Mouse (Mus musculus) stomach, embryonic 14.5 days (tissue): ENCODE measurements around the gene Fank1. TPM values are rescaled to one million over a fixed set of nuclear protein-coding genes. Genes with fewer than 3 reads are reported as not detected.

Experiments
- ATAC-seq: fragments of 200-750 bp; cut with Nextera tagmentation; 2 replicates; pipeline ENCODE4 v1.8.0; 2017; ENCODE audit warnings: low read depth, moderate TSS enrichment; ENCODE audit not compliant: insufficient number of reproducible peaks, insufficient read depth, low FRiP score
- H3K27ac ChIP-seq: fragments of 300-500 bp; sonication (generic); 2 replicates; pipeline ENCODE4 v1.5.1; 2014; ENCODE audit warnings: mild to moderate bottlenecking, low read length, moderate library complexity, mixed read lengths
- H3K27me3 ChIP-seq: fragments of 300-500 bp; sonication (generic); 2 replicates; pipeline ENCODE4 v1.6.1; 2014; ENCODE audit warnings: low read length, control low read depth, mixed read lengths; ENCODE audit not compliant: control insufficient read depth, insufficient read depth
- H3K36me3 ChIP-seq: fragments of 300-500 bp; sonication (generic); 2 replicates; pipeline ENCODE4 v1.6.1; 2014; ENCODE audit warnings: mild to moderate bottlenecking, control low read depth, low read length, moderate library complexity, mixed read lengths; ENCODE audit not compliant: control insufficient read depth, insufficient read depth
- H3K4me1 ChIP-seq: fragments of 300-500 bp; sonication (generic); 2 replicates; pipeline ENCODE4 v1.6.1; 2014; ENCODE audit warnings: low read length, control low read depth, mixed read lengths; ENCODE audit not compliant: control insufficient read depth, insufficient read depth
- H3K4me2 ChIP-seq: fragments of 300-500 bp; sonication (generic); replicated peaks from 2 replicates; pipeline ENCODE4 v1.6.1; 2014; ENCODE audit warnings: low read depth, low read length, control low read depth
- H3K4me3 ChIP-seq: fragments of 300-500 bp; sonication (generic); 2 replicates; pipeline ENCODE4 v1.5.1; 2014; ENCODE audit warnings: low read depth, low read length, control low read depth
- H3K9ac ChIP-seq: fragments of 300-500 bp; sonication (generic); replicated peaks from 2 replicates; pipeline ENCODE4 v1.6.1; 2014; ENCODE audit warnings: low read depth, mild to moderate bottlenecking, control low read depth, low read length, moderate library complexity, mixed read lengths
- H3K9me3 ChIP-seq: fragments of 300-500 bp; sonication (generic); 2 replicates; pipeline ENCODE4 v1.6.1; 2016; ENCODE audit warnings: low read depth, low read length, control low read depth; ENCODE audit not compliant: control insufficient read depth
- WGBS: fragments of 180-500 bp; shearing (Covaris S2); extraction: QIAGEN DNeasy Blood & Tissue Kit; methylation state at CpG from one replicate; pipeline ENCODE4 v1.1.7; 2014; 5-methylcytosine and 5-hydroxymethylcytosine counted together
- polyA plus RNA-seq: library from polyadenylated mRNA; unstranded; fragments of >200 nt; fragmentation: Nextera tagmentation; extraction: Ambion mirVana; gene quantifications from 2 replicates; pipeline ENCODE4 v1.2.1, GENCODE M21; 2014

Gene Fank1
- polyA plus RNA-seq, 1 experiment from 2014 or later: 0.36 TPM

DNA sequence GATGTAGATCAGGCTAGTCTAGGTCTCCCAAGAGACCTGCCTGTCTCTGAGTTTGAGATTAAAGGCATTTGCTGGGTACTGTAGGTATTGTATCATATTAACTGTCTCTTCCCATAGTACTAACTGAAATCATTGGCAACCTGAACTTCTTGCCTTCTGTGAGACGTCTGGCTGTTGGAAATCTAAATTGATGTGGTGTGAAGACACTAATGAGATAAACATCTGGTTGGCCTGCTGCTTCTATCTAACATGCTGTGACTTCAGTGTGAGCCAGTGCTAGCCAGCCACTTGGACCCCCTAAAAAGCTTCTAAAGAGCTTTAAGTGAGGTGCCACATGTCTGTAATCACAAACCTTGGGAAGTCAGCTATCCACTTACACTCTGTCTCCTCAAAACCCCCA is 16.1 kb downstream of the Fank1 start:
- no peak overlapping the region for H3K9ac ChIP-seq
- WGBS: 19% methylated on average over 1 of the region's 1 CpGs
- no peak for ATAC-seq
- no peak overlapping the region for H3K27ac ChIP-seq
- no peak overlapping the region for H3K4me2 ChIP-seq
- H3K4me1 ChIP-seq: 0 out of 2 replicates have a peak, but pooled peaks cover 3% of the 10 kb centered on the region
- no peaks in the 10 kb centered on the region for H3K9me3 ChIP-seq
- no peaks in the 10 kb centered on the region for H3K36me3 ChIP-seq
- no peaks in the 10 kb centered on the region for H3K27me3 ChIP-seq
- H3K4me3 ChIP-seq: no peak overlapping the region

- Histone ChIP-seq H3K36me3 (no peaks in the 10 kb centered on the region), H3K9me3 (no peaks in the 10 kb centered on the region), H3K4me1 (0 out of 2 replicates have a peak, but pooled peaks cover 3% of the 10 kb centered on the region), H3K4me3 (no peak overlapping the region), H3K27me3 (no peaks in the 10 kb centered on the region), H3K9ac (no peak overlapping the region), H3K27ac (no peak overlapping the region), H3K4me2 (no peak overlapping the region)
- 57% methylated on average over 10 of the region's 10 CpGs for WGBS
- ATAC-seq: no peak
Measured at GRCm38 (mm10) chr7:133793248-133794131, 16.8 kb downstream of the Fank1 start.

- H3K9me3 ChIP-seq: no peaks in the 10 kb centered on the region
- no peak overlapping the region for H3K4me3 ChIP-seq
- peak; percentile 28; the same call in 1 of the 2 replicates for ATAC-seq
- H3K9ac ChIP-seq: no peak overlapping the region
- no peak overlapping the region for H3K4me2 ChIP-seq
- H3K4me1 ChIP-seq: 0 out of 2 replicates have a peak, but pooled peaks cover 3% of the 10 kb centered on the region
- no peak overlapping the region for H3K27ac ChIP-seq
- no peaks in the 10 kb centered on the region for H3K36me3 ChIP-seq
- H3K27me3 ChIP-seq: no peaks in the 10 kb centered on the region
- WGBS: 74% methylated on average over 2 of the region's 2 CpGs
Measured at GRCm38 (mm10) chr7:133794720-133795119, 18.1 kb downstream of the Fank1 start.

GRCm38 (mm10) chr7:133799928-133800327 is 23.3 kb downstream of the Fank1 start:
- WGBS: 75% methylated on average over 5 of the region's 5 CpGs
- 0 out of 2 replicates have a peak, but pooled peaks cover 2% of the 10 kb centered on the region for H3K4me1 ChIP-seq
- H3K27me3 ChIP-seq: no peaks in the 10 kb centered on the region
- no peak overlapping the region for H3K4me3 ChIP-seq
- H3K4me2 ChIP-seq: no peak overlapping the region
- no peak overlapping the region for H3K9ac ChIP-seq
- ATAC-seq: no peak
- no peaks in the 10 kb centered on the region for H3K9me3 ChIP-seq
- H3K36me3 ChIP-seq: no peaks in the 10 kb centered on the region
- H3K27ac ChIP-seq: no peak overlapping the region

DNA sequence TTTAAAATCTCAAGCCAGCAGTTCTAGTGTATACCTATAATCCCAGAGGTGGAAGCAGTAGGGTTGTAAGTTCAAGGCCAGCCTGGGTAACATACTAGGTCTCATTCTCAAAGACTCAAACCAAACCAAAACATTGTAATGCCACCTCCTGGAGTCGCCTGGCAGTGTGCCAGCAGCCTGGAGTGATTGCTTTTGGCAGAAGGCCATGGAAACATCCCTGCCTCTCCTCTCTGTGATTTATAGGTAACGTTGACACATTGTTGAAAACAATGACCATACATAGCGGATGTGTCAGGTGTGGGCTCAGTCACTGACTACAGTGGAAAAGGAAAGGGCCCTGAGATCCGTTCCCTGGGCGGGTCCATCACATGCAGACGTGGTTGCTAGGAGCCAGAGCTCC is 25.2 kb downstream of the Fank1 start:
- no peak overlapping the region for H3K4me2 ChIP-seq
- no peaks in the 10 kb centered on the region for H3K27me3 ChIP-seq
- no peak for ATAC-seq
- H3K27ac ChIP-seq: no peak overlapping the region
- 0 out of 2 replicates have a peak, but pooled peaks cover 2% of the 10 kb centered on the region for H3K4me1 ChIP-seq
- H3K9me3 ChIP-seq: no peaks in the 10 kb centered on the region
- 21% methylated on average over 6 of the region's 6 CpGs for WGBS
- H3K9ac ChIP-seq: no peak overlapping the region
- H3K36me3 ChIP-seq: no peaks in the 10 kb centered on the region
- H3K4me3 ChIP-seq: no peak overlapping the region

GRCm38 (mm10) chr7:133805614-133806175 is 29.0 kb downstream of the Fank1 start:
- WGBS: 46% methylated on average over 7 of the region's 7 CpGs
- peak; percentile 65; the same call in 1 of the 2 replicates for ATAC-seq
- H3K27ac ChIP-seq: no peak overlapping the region
- no peaks in the 10 kb centered on the region for H3K9me3 ChIP-seq
- no peak overlapping the region for H3K4me2 ChIP-seq
- H3K4me3 ChIP-seq: no peak overlapping the region
- H3K9ac ChIP-seq: no peak overlapping the region
- no peaks in the 10 kb centered on the region for H3K36me3 ChIP-seq
- 0 out of 2 replicates have a peak, but pooled peaks cover 2% of the 10 kb centered on the region for H3K4me1 ChIP-seq
- H3K27me3 ChIP-seq: no peaks in the 10 kb centered on the region

- H3K9me3 ChIP-seq: no peaks in the 10 kb centered on the region
- H3K4me3 ChIP-seq: no peak overlapping the region
- H3K27me3 ChIP-seq: no peaks in the 10 kb centered on the region
- ATAC-seq: no peak
- H3K9ac ChIP-seq: no peak overlapping the region
- H3K4me2 ChIP-seq: no peak overlapping the region
- no peak overlapping the region for H3K27ac ChIP-seq
- H3K36me3 ChIP-seq: no peaks in the 10 kb centered on the region
- WGBS: 64% methylated on average over 7 of the region's 7 CpGs
- no peaks in the 10 kb centered on the region for H3K4me1 ChIP-seq
Measured at GRCm38 (mm10) chr7:133812927-133813326, 36.3 kb downstream of the Fank1 start.

DNA sequence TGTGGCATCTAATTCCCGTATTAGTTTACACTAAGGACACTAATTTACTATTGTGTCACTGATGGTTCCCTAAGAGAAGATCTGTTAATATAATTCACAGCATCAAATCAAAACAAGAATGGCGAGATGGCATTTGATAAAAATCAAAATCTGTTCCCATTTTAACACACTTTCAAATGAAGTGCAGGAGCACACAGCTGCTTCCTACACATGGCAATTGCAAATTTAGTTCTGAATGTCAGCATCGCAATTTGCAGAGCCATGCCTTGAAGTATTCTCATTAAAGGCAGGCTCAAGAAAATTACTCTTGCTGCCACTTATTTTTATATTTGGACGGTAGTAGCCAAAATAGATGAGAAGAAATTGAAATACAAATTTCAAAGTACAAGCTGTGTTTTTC is 36.7 kb downstream of the Fank1 start:
- ATAC-seq: no peak
- WGBS: 74% methylated on average over 4 of the region's 4 CpGs
- no peak overlapping the region for H3K4me2 ChIP-seq
- H3K9ac ChIP-seq: no peak overlapping the region
- H3K27ac ChIP-seq: no peak overlapping the region
- no peaks in the 10 kb centered on the region for H3K27me3 ChIP-seq
- H3K9me3 ChIP-seq: no peaks in the 10 kb centered on the region
- no peaks in the 10 kb centered on the region for H3K36me3 ChIP-seq
- H3K4me1 ChIP-seq: no peaks in the 10 kb centered on the region
- no peak overlapping the region for H3K4me3 ChIP-seq
